Mouse (Mus musculus) cortical plate, adult 2 months (tissue): ENCODE data around the gene Gm6993.

Source experiments
- CTCF ChIP-seq: fragments of 200-500 bp; IDR thresholded peaks from 2 replicates; pipeline ENCODE4 v1.5.1; 2011; ENCODE audit warnings: mild to moderate bottlenecking, control low read depth, low read length; ENCODE audit not compliant: insufficient read depth; ENCODE audit errors: extremely low read depth
- POLR2A ChIP-seq: fragments of 200-500 bp; IDR thresholded peaks from 2 replicates; pipeline ENCODE4 v1.6.1; 2011; ENCODE audit warnings: mild to moderate bottlenecking, low read length, control low read depth; ENCODE audit not compliant: insufficient read depth; ENCODE audit errors: extremely low read depth

DNA sequence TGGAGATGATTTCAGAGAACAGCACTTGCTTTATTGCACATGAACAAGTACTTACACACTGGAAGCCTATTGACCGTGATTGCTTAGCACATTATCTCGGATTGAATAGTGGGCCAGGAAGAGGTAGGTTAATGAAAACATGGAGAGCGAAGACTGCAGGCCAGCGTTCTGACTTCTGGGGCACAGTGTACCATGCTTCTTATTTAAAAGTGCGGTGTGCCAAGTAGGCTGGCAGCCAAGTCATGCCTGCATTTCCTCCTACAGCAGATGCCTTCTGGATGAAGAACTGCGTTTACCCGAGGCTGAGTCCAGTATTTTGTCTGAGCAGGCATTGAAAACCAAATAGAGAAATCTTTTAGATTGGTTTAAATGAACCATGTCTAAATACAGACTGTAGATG lies 27.0 kb upstream of the Gm6993 start:
- TF ChIP-seq CTCF = no peak
- no peak for TF ChIP-seq POLR2A
